Mouse (Mus musculus) CH12.LX (cell line): ENCODE data around the gene Vps35l. TPM values are rescaled to one million over a fixed set of nuclear protein-coding genes. Genes with fewer than 3 reads are reported as not detected.

Experiments used
- DNase-seq: peaks from one replicate; pipeline ENCODE4 v3.0.0-alpha.2; 2013; ENCODE audit errors: extremely low read depth
- H3K27ac ChIP-seq: 2 replicates; pipeline ENCODE4 v1.5.1; 2012; ENCODE audit warnings: low read depth, mild to moderate bottlenecking, control low read depth, moderate library complexity; ENCODE audit not compliant: insufficient read depth
- H3K27me3 ChIP-seq: replicated peaks from 2 replicates; pipeline ENCODE3; 2012; ENCODE audit warnings: inconsistent platforms
- H3K36me3 ChIP-seq, 2 experiments: replicated peaks in 1 of 2; 2 replicates each; pipeline versions ENCODE3 to v1.6.1; 2012; ENCODE audit warnings: inconsistent platforms in 1 of 2, low read length in 1 of 2, mild to moderate bottlenecking in 1 of 2, mixed read lengths in 1 of 2, moderate library complexity in 1 of 2; ENCODE audit not compliant: control insufficient read depth in 1 of 2, insufficient read depth in 1 of 2
- H3K4me1 ChIP-seq, 2 experiments: 2 replicates each; pipeline ENCODE4 v1.6.1; 2012; ENCODE audit warnings: inconsistent platforms in 1 of 2, moderate library complexity in 1 of 2; ENCODE audit not compliant: insufficient read depth in 2 of 2, control insufficient read depth in 1 of 2
- H3K4me2 ChIP-seq: 2 replicates; pipeline ENCODE4 v1.6.1; 2012; ENCODE audit warnings: low read depth, mild to moderate bottlenecking, control low read depth; ENCODE audit not compliant: poor library complexity, insufficient read depth, severe bottlenecking
- H3K4me3 ChIP-seq, 3 experiments: fragments of 150-350 bp in 1 of 3; sonication (generic) in 1 of 3; replicated peaks in 1 of 3; 2 replicates each; pipeline versions ENCODE3 to v1.5.1; 2011 to 2012; ENCODE audit warnings: low read depth in 2 of 3, low read length in 2 of 3, mild to moderate bottlenecking in 2 of 3, moderate library complexity in 2 of 3, control low read depth in 1 of 3, improper control_type of control experiment in 1 of 3, inconsistent platforms in 1 of 3, mixed read lengths in 1 of 3; ENCODE audit not compliant: poor library complexity in 1 of 3
- H3K79me2 ChIP-seq: replicated peaks from 2 replicates; pipeline ENCODE4 v1.6.1; 2012; ENCODE audit warnings: mild to moderate bottlenecking, moderate library complexity; ENCODE audit not compliant: control insufficient read depth, poor library complexity, insufficient read depth, severe bottlenecking; ENCODE audit errors: extremely low read depth
- H3K9ac ChIP-seq: 2 replicates; pipeline ENCODE4 v1.6.1; 2012; ENCODE audit warnings: low read depth, mild to moderate bottlenecking, control low read depth, moderate library complexity; ENCODE audit not compliant: insufficient read depth
- H3K9me3 ChIP-seq: replicated peaks from 2 replicates; pipeline ENCODE3; 2012; ENCODE audit warnings: low read length, inconsistent platforms, mixed read lengths
- CHD1 ChIP-seq: IDR thresholded peaks from 2 replicates; pipeline ENCODE4 v1.6.1; 2012; ENCODE audit warnings: low read depth, low read length, improper control_type of control experiment, inconsistent platforms
- CTCF ChIP-seq, 2 experiments: IDR thresholded peaks in 1 of 2; conservative IDR thresholded peaks in 1 of 2; 2 replicates each; pipeline ENCODE4 v1.5.1; 2011 to 2012; ENCODE audit warnings: low read depth in 2 of 2, low read length in 2 of 2, improper control_type of control experiment in 1 of 2, inconsistent platforms in 1 of 2, mild to moderate bottlenecking in 1 of 2, moderate library complexity in 1 of 2
- ELF1 ChIP-seq: IDR thresholded peaks from 2 replicates; pipeline ENCODE4 v1.6.1; 2014; ENCODE audit warnings: low read depth, mild to moderate bottlenecking, inconsistent platforms, low read length, improper control_type of control experiment
- ETS1 ChIP-seq: conservative IDR thresholded peaks from 2 replicates; pipeline ENCODE4 v1.6.1; 2012; ENCODE audit warnings: low read depth, mild to moderate bottlenecking, inconsistent platforms, low read length, improper control_type of control experiment, moderate library complexity
- KAT2A ChIP-seq: IDR thresholded peaks from 2 replicates; pipeline ENCODE4 v1.6.1; 2012; ENCODE audit warnings: low read length, improper control_type of control experiment, inconsistent platforms; ENCODE audit not compliant: insufficient replicate concordance
- MAZ ChIP-seq: IDR thresholded peaks from 2 replicates; pipeline ENCODE4 v1.6.1; 2012; ENCODE audit warnings: low read depth, mild to moderate bottlenecking, inconsistent platforms, low read length, improper control_type of control experiment, moderate library complexity
- MEF2A ChIP-seq: IDR thresholded peaks from 2 replicates; pipeline ENCODE4 v1.6.1; 2014; ENCODE audit warnings: low read depth, mild to moderate bottlenecking, inconsistent platforms, low read length, improper control_type of control experiment, borderline replicate concordance
- MXI1 ChIP-seq: IDR thresholded peaks from 2 replicates; pipeline ENCODE4 v1.6.1; 2011; ENCODE audit warnings: mild to moderate bottlenecking, low read depth, low read length, improper control_type of control experiment
- MYC ChIP-seq: IDR thresholded peaks from 2 replicates; pipeline ENCODE4 v1.6.1; 2011; ENCODE audit warnings: low read depth, mild to moderate bottlenecking, improper control_type of control experiment, low read length
- NELFE ChIP-seq: IDR thresholded peaks from 2 replicates; pipeline ENCODE4 v1.6.1; 2011; ENCODE audit warnings: low read depth, low read length, improper control_type of control experiment
- POLR2A ChIP-seq: IDR thresholded peaks from 2 replicates; pipeline ENCODE4 v1.6.1; 2011; ENCODE audit warnings: low read depth, mild to moderate bottlenecking, improper control_type of control experiment, low read length
- POLR2AphosphoS2 ChIP-seq: IDR thresholded peaks from 2 replicates; pipeline ENCODE4 v1.6.1; 2011; ENCODE audit warnings: low read depth, low read length, improper control_type of control experiment
- SIN3A ChIP-seq: IDR thresholded peaks from 2 replicates; pipeline ENCODE4 v1.6.1; 2012; ENCODE audit warnings: low read length, improper control_type of control experiment, inconsistent platforms
- TBP ChIP-seq: conservative IDR thresholded peaks from 2 replicates; pipeline ENCODE4 v1.6.1; 2011; ENCODE audit warnings: low read depth, low read length, improper control_type of control experiment
- TCF12 ChIP-seq: IDR thresholded peaks from 2 replicates; pipeline ENCODE4 v1.6.1; 2014; ENCODE audit warnings: low read depth, mild to moderate bottlenecking, inconsistent platforms, low read length, improper control_type of control experiment
- UBTF ChIP-seq: IDR thresholded peaks from 2 replicates; pipeline ENCODE4 v1.6.1; 2012; ENCODE audit warnings: low read depth, mild to moderate bottlenecking, inconsistent platforms, low read length, improper control_type of control experiment, moderate library complexity
- USF1 ChIP-seq: IDR thresholded peaks from 2 replicates; pipeline ENCODE4 v1.6.1; 2014; ENCODE audit warnings: low read depth, mild to moderate bottlenecking, inconsistent platforms, low read length, improper control_type of control experiment
- USF2 ChIP-seq: conservative IDR thresholded peaks from 2 replicates; pipeline ENCODE4 v1.6.1; 2011; ENCODE audit warnings: low read depth, low read length, improper control_type of control experiment
- ZMIZ1 ChIP-seq: IDR thresholded peaks from 2 replicates; pipeline ENCODE4 v1.6.1; 2012; ENCODE audit warnings: low read depth, mild to moderate bottlenecking, inconsistent platforms, low read length, improper control_type of control experiment
- dilution Hi-C: fragments of 300-500 bp; cut with MboI; formaldehyde crosslinking; loops from 2 replicates; pipeline ENCODE4 v1.14.3; 2020; ENCODE audit warnings: low sequenced_read_pairs; ENCODE audit not compliant: extremely low pct_unique_long_range_greater_than_20kb, extremely low pct_ligation_motif_present
- in situ Hi-C: fragments of 300-500 bp; cut with MboI; formaldehyde crosslinking; loops from 3 replicates; pipeline ENCODE4 v1.14.3; 2019; ENCODE audit warnings: low sequenced_read_pairs, low pct_ligation_motif_present, low pct_unique_long_range_greater_than_20kb, mixed read lengths
- polyA plus RNA-seq: library from polyadenylated mRNA; unstranded; fragments of >175 nt; gene quantifications from 2 replicates; pipeline ENCODE4 v1.2.1, GENCODE M21; 2012; ENCODE audit warnings: low read depth; ENCODE audit not compliant: insufficient read length
- total RNA-seq, 2 experiments: library from RNA; depleted of rRNA; stranded (reverse); fragments of 300-350 nt in 1 of 2; fragments of >200 nt in 1 of 2; gene quantifications; 2 replicates each; pipeline ENCODE4 v1.2.3; 2012 to 2014

The Vps35l gene
- total and polyA plus RNA-seq, 3 experiments = 43.9 to 57.7 (median 54.7) TPM

DNA sequence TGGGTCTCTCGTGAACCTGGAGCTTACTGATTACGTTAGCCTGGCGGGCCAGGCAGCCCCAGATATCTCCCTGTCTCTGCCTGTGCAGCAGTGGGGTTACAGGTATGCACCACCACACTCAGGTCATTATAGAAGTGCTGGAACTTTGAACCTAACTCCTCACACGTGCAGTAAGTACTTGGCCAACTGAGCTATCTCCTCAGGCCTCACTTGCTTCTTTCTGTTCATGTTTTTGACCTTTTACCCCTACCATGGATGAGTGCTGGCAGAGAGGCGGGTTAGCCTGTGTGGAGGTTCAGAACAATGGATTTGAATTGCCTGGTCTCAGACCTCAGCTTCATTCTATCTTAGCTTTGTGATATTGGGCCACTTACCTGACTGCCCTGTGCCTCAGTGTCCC lies 50.3 kb downstream of the Vps35l start:
- Histone ChIP-seq H3K4me1 (peaks cover 0 to 3% of the 10 kb centered on the region in 2 experiments; a peak in 2 of 4 replicates), H3K36me3 (peaks cover 20 to 79% of the 10 kb centered on the region in 2 experiments), H3K4me3 (no peak overlapping the region)
- TF ChIP-seq SIN3A (no peak), MYC (no peak), POLR2A (no peak), USF1 (no peak), ELF1 (no peak), TBP (no peak), MEF2A (no peak), KAT2A (no peak), ZMIZ1 (no peak)
- TF ChIP-seq, all 38 proteins: peak for 0
- Histone ChIP-seq H3K9me3 (no peaks in the 10 kb centered on the region), H3K27me3 (no peaks in the 10 kb centered on the region), H3K4me2 (no peak overlapping the region), H3K9ac (no peak overlapping the region), H3K79me2 (no peaks in the 10 kb centered on the region), H3K27ac (no peak overlapping the region)
- DNase-seq = no peak
- dilution Hi-C loops (no loop called here), in situ Hi-C loops (no loop called here)

DNA sequence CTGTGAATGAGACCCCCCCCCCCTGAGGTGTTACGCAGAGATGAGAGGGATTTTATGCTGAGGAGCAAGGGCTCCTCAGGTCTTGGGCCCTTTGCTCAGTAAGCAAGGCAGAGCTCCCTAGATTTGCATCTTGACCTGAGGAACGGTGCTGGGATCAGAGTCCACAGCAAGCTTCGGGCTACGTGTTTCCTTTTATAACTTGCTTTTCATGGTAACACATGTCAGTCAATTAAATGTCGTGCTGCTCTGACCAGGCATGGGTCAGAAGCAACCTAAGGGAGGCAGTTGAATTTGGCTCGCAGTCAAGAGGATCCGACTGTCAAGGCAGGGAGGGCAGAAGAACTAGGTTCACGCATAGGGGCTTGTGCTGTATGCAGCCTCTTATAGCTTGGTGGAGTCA lies 53.9 kb downstream of the Vps35l start:
- Histone ChIP-seq H3K27ac (no peak overlapping the region), H3K4me3 (no peak overlapping the region), H3K27me3 (no peaks in the 10 kb centered on the region), H3K9me3 (no peaks in the 10 kb centered on the region), H3K4me1 (peaks cover 3 to 27% of the 10 kb centered on the region in 2 experiments; a peak in 3 of 4 replicates), H3K4me2 (no peak overlapping the region), H3K79me2 (no peaks in the 10 kb centered on the region), H3K36me3 (peaks cover 25 to 75% of the 10 kb centered on the region in 2 experiments), H3K9ac (no peak overlapping the region)
- DNase-seq = no peak
- TF ChIP-seq SIN3A (no peak), TCF12 (no peak), TBP (no peak)
- dilution Hi-C loops = no loop called here
- in situ Hi-C loops = no loop called here

DNA sequence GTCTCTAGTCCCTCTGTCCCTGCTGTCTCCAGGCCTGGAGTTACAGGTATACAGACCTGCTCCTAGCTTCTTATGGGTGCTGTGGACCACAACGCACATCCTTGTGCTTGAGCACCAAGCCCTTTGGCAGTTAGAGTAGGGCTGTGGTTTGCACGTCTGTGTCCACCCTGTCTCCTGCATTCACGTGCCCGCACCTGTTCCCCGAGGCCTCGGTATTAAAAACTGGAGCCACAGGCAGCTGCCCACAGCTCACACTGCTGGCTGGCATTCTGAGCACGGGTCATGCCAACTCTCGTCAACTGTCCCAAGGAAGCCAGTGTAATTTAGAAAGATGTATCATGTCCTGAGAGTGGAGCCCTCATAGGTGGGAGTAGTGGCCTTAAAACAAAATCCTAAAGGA lies 55.8 kb downstream of the Vps35l start:
- TF ChIP-seq CHD1 = no peak
- TF ChIP-seq MXI1 = no peak
- no peak for TF ChIP-seq UBTF
- TF ChIP-seq MEF2A = no peak
- TF ChIP-seq USF2 = no peak
- TF ChIP-seq MAZ = no peak
- no peak for TF ChIP-seq ETS1
- no peak for TF ChIP-seq MYC
- TF ChIP-seq NELFE = no peak
- no peak for TF ChIP-seq CTCF (conservative IDR thresholded peaks at IDR 0.05 in 1 of 2, IDR thresholded peaks at IDR 0.05 in 1 of 2; ENCODE audit: low read depth in 2 of 2, low read length in 2 of 2)
- no peak for TF ChIP-seq POLR2A
- TF ChIP-seq POLR2AphosphoS2 = no peak
- TF ChIP-seq, all 38 proteins: peak for 0
- dilution Hi-C loops = no loop called here
- in situ Hi-C loops = no loop called here
- Histone ChIP-seq H3K27ac (no peak overlapping the region), H3K27me3 (no peaks in the 10 kb centered on the region), H3K36me3 (peaks cover 20 to 68% of the 10 kb centered on the region in 2 experiments), H3K4me3 (no peak overlapping the region), H3K4me1 (peaks cover 3 to 42% of the 10 kb centered on the region in 2 experiments; a peak in 3 of 4 replicates), H3K79me2 (no peaks in the 10 kb centered on the region), H3K9me3 (no peaks in the 10 kb centered on the region), H3K9ac (no peak overlapping the region), H3K4me2 (no peak overlapping the region)
- DNase-seq = no peak
